Mouse (Mus musculus) cerebellum, adult 8-10 months (tissue): ENCODE data around the gene Asl.
"Not testable (repeated sequence)": the region's sequence is repeated elsewhere in the genome, so short reads cannot be mapped to it uniquely, and the experiment has no call there.

ENCODE experiments used
- DNase-seq: peaks from one replicate; pipeline ENCODE4 v3.0.0; 2022

Gene Asl

GRCm38 (mm10) chr5:130044201-130044695, 15.2 kb upstream of the Asl start:
- DNase-seq: peak; percentile 82

- no peak for DNase-seq
Measured at GRCm38 (mm10) chr5:130043741-130044140, 14.7 kb upstream of the Asl start.

GRCm38 (mm10) chr5:130041262-130041661, 12.2 kb upstream of the Asl start:
- no peak for DNase-seq

GRCm38 (mm10) chr5:130040797-130041196, 11.8 kb upstream of the Asl start:
- no peak for DNase-seq

GRCm38 (mm10) chr5:130037752-130038455, 8.9 kb upstream of the Asl start:
- DNase-seq: peak; percentile 58

DNA sequence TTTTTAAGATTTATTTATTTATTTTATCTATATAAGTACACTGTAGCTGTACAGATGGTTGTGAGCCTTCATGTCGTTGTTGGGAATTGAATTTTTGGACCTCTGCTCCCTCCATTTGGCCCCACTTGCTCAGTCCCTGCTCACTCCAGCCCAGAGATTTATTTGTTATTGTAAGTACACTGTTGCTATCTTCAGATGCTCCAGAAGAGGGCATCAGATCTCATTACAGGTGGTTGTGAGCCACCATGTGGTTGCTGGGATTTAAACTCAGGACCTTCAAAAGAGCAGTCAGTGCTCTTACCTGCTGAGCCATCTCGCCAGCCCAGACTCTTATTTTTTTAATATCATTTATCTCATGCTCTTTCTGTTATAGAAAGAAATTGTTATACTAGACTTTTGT, 7.3 kb upstream of the Asl start:
- DNase-seq: not testable (repeated sequence)

- no peak for DNase-seq
Measured at GRCm38 (mm10) chr5:130033869-130034268, 4.8 kb upstream of the Asl start.

DNA sequence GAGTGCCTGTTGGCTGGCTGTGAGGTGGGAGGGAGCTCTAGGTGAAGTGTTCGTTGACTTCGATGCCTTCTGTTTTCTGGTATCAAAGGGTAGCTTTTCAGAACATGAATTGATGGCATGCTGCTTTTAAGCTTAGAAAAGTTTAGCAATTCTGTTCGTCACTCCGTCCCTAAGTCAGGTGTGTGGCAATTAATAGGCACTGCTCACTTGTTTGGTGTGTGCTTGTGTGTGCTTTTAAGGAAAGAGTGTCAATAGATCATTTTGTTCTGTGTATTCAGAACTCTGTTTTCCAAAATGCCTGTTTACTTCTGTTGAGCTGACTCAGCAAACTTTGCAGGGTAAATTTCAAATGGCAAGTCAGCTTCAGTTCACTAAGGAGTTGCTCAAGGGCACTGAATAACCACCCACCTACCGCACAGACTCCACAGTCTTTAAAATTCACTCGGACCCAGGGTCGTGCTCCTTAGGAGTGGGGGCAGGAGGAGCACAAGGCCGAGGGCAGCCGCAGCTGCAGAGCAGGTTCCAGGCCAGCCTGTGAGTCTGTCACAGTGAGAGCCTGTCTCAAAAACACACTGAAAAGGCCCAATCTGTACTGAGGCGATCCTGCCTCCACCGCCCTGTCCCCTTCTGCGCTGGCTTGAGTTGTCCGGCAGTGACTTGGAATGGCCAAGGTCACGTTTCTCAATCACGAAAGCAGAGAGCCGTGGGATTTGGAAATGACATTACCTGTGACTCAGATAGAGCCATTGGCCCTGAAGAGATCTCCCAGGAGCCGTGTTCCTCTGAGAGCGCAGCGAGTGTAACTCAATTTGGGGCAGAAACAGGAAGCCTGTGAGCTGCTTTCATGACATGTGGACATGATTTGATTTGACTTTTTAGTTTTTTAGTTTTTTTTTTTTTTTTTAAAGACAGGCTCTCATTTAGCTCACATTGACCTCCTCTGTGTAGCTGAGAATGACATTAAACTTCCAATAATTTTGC, 2.7 kb upstream of the Asl start:
- DNase-seq: no peak

DNA sequence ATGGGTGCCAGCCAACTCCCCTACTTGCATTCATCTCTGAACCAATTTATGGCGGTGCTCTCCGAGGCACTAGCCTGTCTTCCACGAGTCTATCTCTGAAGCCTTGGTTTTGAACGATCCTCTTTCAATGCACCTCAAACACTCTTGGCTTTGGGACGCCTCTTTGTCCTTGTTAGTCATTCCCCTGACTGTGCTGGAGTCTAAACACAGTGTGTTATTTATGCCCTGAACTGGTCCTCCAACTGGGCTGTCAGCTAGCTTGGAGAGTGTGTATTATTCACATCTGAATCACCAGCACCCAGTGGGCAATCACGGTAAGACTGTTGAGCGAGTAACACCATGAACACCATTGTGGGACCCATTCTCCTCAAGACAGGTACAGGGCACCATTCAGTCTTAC, 1.4 kb downstream of the Asl start:
- no peak for DNase-seq

- DNase-seq: no peak
Measured at GRCm38 (mm10) chr5:130027134-130027533, 1.9 kb downstream of the Asl start.

DNA sequence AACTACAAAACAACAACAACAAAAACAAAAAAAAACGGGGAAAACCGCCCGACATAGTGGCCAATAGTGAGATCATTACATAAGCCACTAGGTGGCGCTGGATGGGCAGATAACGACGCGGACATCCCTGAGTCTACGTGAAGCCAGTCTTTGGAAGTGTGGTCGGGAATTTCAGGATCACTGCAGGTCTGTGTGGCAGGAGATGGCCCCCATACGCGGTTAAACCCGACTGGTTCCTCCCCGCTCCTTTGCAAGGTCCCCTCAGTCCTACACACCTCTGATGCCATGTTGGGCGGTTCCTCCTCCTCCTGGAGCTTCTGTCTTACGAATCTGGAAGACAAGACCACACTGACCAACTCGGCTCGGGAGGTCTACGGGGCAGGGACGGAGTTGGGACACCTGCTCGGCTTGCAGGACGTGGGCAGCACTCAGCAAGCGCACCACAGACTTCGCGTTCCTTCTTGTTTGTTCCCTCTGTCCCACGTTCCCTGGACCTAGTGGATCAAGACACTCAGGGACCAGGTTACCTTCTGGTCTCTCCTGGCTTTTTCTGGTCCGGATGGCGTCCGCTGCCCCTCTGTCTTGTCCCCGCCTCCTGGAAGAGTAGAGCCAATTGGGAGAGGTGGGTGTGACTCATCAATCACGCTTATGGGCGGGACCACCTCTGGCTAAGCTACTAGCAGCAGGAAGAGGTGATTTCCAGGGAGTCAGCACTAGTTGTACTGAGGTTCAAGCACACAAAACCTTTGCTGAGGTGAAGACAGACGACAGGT, 5.1 kb downstream of the Asl start:
- DNase-seq: peak; percentile 79

- no peak for DNase-seq
Measured at GRCm38 (mm10) chr5:130023067-130023766, 5.8 kb downstream of the Asl start.

- DNase-seq: no peak
Measured at GRCm38 (mm10) chr5:130022366-130022765, 6.7 kb downstream of the Asl start.

DNA sequence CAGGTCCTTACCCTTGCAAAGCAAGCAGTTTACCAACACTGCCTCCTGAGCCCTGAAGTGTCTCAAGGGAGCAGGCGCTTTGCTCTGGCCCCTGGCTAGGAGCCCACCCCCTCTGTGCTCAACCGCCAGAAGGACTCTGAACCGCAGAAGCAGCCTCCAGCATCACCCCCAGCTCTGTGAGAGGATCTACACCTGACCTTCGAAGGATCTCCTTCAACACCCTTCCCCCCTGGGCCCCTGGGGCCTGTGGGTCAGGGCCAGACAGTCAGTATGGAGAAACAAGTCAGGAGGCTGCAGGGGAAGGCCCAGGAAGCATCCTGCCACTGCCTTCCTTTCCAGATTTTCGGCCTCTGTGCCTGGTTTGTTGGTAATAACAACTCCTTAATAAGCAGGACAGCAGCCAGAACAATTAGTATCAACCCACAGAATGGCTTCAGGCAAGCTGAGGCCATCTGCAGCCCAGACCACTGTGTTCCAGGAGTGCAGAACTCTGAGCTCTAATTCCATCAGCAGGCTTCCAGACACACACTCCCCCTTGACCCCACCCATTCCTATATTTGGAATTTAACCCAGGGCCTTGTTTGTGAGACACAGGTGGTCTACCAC, 7.6 kb downstream of the Asl start:
- DNase-seq: no peak

- no peak for DNase-seq
Measured at GRCm38 (mm10) chr5:130019461-130019860, 9.6 kb downstream of the Asl start.

GRCm38 (mm10) chr5:130015104-130015503, 13.9 kb downstream of the Asl start:
- DNase-seq: no peak

DNA sequence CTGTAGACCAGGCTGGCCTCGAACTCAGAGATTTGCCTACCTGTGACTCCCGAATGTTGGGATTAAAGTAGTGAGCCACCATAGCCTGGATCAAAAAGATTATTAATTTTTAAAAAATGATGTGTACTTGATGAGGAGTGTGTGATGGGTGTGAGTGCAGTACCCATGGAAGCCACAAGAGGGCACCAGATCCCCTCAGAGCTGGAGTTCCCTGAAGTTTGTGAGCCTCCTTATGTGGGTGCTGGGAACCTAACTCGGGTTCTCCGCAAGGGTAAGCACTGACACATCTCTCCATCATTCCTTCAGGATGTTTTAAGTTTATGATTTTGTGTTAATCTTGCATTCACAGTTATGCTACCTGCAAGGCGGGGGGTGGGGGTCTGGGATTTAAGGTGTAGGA, 18.1 kb downstream of the Asl start:
- no peak for DNase-seq

GRCm38 (mm10) chr5:130009784-130010183, 19.3 kb downstream of the Asl start:
- DNase-seq: no peak

DNA sequence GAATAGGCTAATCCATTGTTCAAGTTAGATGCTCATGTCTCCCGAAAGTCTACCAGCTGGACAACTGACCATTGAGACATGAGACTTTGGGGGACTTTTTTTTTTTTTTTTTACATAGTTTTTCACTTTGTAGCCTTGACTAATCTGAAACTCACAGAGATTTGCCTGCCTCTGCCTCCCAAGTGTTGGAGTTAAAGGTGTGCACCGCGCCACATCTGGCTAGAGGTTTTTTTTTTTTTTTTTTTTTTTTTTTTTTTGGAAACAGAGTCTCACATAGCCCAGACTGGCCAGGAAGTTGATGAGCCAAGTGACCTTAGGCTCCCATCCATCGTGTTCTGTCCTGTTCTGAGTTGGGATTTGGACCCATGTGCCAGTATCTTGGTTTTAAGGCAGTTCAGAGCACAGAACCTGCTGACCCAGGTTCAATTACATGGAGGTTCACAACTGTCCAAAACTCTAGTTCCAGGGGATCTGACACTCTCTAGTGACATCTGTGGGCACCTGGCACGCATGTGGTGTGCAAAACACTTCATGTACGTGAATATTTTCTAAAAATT, 20.9 kb downstream of the Asl start:
- no peak for DNase-seq

- no peak for DNase-seq
Measured at GRCm38 (mm10) chr5:130007344-130007743, 21.7 kb downstream of the Asl start.

GRCm38 (mm10) chr5:130003229-130003628, 25.8 kb downstream of the Asl start:
- no peak for DNase-seq
